Mouse (Mus musculus): ENCODE measurements around the gene Gm9944. TPM values are rescaled to one million over a fixed set of nuclear protein-coding genes. Genes with fewer than 3 reads are reported as not detected.

The Gm9944 gene
- total RNA-seq (2021), result not detected
- long read RNA-seq, experiment 1, result 0 reads
- long read RNA-seq, experiment 2, result 0 reads

DNA sequence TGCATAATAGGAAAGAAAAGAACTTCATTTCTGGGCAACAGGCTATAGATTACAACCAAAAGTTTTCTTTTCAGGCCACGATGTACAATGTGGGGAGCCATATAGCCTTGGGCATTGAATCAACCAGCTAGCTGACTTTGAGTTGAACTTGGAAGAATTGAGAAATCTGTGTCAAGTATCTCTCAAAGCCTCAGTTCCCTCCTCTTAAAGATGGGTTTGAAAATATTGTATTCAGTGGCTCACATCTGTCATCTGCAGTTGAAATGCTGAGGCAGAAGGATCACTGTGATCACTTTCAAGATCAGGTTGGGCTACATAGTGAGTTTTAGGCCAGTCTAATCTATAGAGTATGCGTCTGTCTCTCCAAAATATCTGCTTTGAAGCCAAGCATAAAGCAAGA is at the start of gene Gm9944:
Gene Gm9944 (minus strand): TSS at position 101 of the 400 bp plus-strand sequence.
- no peak for DNase-seq
- intact Hi-C loops (cut with DNase I), result no loop called here

DNA sequence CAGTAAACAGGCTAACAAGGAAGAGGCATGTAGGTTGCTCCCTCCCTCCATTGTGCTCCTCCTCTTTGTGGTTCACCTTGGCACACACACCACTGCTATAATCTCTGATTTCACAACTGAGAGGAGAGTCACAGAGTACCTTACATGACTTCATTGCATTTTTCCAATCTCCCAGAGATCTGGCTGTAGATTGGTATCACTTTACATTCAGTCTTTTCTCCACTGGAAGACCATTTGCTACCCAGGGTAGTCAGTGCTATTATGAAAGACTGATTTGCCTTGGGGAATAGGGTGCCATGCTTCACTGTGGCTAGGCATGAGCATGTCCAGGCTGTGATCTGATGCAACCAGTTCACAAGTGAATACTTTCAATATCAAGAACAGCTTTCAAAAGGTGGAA is 40.2 kb upstream of the Gm9944 start:
- intact Hi-C loops (cut with DNase I), result no loop called here
- no peak for DNase-seq

DNA sequence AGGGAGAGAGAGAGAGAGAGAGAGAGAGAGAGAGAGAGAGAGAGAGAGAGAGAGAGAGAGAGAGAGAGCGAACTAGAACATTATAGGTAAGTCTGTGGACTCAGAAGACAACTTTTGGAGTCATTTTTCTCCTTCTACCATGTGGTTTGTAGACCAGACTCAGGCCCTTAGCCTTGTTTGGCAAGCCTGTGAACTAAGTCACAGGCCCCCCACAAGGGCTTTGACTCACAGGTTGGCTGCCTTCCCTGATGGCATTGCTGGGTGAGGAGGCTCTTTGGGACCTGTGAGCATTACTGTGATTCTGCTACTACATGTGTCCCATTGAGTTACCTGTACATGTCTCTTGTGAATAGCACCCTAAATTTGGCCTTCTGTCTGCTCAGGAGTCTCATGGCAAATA is 15.0 kb upstream of the Gm9944 start:
- intact Hi-C loops (cut with DNase I), result no loop called here
- DNase-seq, result no peak

DNA sequence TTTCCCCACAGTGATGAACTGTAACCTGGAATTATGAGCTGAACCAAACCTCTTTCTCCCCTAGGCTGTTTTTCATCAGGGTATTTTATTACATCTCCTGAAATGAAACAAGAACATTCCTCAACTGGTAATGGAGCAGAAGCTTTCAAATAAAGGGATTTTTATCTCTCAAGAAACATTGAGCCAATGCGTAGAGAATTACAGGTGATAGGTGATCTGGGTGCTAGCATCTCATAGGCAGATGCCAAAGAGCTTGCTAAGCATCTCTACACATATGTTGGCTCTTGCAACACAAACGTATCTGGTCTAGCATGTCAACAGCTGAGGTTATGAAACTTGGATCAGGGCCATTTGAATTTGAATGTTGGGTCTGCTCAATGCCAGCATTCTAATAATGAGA is 12.1 kb upstream of the Gm9944 start:
- intact Hi-C loops (cut with DNase I), result no loop called here
- DNase-seq, result no peak

DNA sequence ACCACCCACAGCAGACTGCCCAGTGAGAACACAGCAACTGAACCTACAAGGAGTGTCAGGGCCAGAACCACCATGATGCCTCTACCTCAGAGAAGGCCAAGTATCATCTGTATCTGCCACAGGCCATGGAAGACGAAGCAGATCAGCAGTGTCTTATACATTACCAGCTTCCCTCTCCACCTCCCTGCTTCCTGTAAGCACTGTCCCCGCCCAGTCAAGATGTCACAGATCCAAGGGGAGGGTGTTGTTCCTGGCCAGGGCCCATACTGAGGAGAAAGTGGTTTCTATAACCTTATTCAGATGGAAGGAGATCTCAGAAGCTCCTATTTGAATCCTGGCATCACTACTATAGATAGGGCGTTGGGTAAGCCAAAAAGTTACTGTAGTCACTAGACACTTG is 10.5 kb upstream of the Gm9944 start, which contains the start of gene Aadacl3:
Gene Aadacl3 (minus strand): TSS at position 101 of the 400 bp plus-strand sequence.
- intact Hi-C loops (cut with DNase I), result no loop called here
- no peak for DNase-seq

DNA sequence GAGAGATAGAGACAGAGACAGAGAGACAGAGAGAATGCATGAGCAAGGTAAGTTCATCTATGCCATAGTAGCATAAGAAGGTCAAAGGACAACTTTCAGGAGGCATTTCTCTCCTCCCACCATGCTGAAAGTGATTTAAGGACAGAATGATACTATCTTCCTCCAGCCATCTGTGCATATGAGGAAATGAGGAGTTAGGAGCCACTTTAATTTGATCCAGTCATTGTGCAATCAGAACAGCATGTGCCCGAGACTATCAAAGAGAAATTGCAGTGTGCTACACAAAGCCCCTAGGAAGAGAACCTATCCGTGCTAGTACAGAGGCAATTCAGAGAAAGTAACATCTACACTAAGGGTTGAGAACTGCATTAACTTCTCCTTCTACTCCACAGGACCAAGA is 4.6 kb downstream of the Gm9944 start:
- intact Hi-C loops (cut with DNase I), result no loop called here
- no peak for DNase-seq

DNA sequence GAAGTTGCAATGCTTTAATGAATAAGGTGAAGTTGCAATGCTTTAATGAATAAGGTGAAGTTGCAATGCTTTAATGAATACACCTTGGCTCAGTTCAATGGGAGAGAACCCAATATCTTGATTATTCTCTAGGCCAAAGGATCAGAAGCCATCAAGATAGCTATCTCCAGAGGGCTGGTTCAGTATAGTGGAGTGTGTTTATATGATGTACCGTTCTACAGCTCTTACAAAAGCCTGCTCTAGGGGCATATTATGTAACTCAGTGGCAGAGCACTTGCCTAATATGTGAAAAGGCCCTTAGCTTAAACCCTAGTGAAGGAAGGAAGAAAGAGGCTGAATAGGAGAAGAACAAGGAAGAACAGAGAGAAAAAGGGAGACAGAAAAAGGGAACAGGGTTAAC is 11.5 kb downstream of the Gm9944 start:
- DNase-seq, result no peak
- intact Hi-C loops (cut with DNase I), result no loop called here

DNA sequence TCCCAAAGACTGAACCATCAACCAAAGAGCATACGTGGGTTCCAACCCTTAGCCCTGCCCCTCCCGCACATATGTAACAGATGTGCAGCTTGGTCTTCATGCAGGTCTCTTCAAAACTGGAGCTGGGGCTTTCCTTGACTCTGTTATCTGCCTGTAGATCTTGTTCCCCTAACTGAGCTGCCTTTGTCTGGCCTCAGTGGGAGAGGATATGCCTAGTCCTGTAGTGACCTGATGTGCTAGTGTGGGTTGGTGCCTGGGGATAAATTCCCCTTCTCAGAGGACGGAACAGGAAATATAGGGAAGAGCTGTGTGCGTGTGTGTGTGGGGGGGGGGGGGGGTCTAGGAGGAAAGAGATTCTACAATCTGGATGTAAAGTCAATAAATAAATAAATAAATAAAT is 12.0 kb downstream of the Gm9944 start:
- DNase-seq, result no peak
- intact Hi-C loops (cut with DNase I), result no loop called here

DNA sequence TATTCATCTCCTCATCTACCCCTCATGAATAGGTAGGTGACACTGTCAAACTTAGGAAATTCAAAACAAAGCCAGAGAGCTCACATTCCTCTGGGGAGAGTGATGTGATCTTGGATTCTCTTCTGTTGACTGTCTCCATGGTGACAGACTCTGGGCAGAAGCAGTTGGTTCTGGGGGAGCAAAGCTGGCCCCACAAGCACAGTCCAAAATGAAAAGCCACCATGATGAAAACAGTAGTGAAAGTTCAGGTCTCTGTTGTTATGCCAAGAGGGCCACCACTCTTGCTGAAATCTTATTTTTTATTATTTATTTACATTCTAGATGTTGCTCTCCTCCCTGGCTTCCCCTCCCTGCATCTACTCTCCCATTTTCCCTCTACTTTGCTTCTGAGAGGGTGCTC is 14.4 kb downstream of the Gm9944 start, which contains the start of gene 1700012P22Rik:
Gene 1700012P22Rik (minus strand): TSS at position 101 of the 400 bp plus-strand sequence.
- DNase-seq, result no peak
- intact Hi-C loops (cut with DNase I), result no loop called here

DNA sequence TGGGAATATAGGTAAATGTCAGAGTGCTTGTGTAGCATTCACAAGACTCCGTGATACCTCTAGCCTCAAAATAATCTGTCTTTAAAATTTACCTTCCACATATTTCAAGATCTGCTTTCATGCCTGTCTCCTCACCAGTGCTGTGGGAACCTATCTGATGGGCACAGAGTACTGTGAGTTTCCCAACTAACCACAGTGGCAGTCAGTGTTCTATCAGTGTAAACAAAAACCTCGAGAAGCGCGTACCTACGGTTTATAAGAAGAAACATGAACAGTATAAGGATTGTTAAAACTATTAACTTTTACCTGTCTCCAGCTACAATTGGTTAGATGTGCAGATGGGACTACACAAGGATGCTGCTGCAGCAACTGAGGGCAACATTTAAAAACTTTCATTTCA is 19.9 kb downstream of the Gm9944 start:
- DNase-seq, result no peak
- intact Hi-C loops (cut with DNase I), result no loop called here

DNA sequence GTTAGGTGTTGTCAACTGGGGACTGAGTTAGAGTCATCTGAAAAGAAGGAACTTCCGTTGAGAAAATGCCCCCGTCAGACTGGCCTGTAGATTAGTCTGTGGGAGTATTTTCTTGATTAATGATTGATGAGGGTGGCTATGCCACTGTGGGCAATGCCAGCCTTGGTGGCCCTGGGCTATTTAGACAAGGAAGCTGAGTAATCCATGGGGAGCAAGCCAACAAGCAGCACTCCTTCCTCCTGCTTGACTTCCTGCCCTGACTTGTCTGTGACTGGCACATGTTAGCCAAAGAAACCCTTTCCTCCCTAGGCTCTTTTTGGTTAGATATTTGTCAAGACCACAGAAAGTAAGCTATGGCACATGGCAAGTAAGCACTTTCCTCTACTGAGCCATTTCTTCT is 22.4 kb downstream of the Gm9944 start:
- DNase-seq, result no peak
- intact Hi-C loops (cut with DNase I), result no loop called here

DNA sequence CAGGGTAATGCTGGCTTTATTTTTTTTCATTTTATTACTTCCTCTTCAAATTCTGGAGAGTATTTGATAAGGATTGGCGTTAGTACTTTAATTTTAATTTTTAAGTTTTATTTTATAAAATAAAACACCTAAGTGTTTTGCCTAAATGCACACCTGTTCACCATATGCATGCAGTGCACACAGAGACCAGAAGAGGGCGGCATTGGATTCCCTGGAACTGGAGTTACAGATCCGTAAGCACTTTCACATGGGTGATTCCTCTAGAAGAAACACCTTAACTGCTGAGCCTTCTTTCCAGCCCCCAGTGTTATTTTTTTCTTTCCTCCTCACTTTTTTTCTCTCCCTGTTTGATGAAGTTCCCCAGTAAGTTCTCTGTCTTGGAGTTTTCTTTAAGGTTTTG is 24.2 kb downstream of the Gm9944 start:
- peak in 1 of 2 experiments; percentile 6 for DNase-seq
- intact Hi-C loops (cut with DNase I), result no loop called here

DNA sequence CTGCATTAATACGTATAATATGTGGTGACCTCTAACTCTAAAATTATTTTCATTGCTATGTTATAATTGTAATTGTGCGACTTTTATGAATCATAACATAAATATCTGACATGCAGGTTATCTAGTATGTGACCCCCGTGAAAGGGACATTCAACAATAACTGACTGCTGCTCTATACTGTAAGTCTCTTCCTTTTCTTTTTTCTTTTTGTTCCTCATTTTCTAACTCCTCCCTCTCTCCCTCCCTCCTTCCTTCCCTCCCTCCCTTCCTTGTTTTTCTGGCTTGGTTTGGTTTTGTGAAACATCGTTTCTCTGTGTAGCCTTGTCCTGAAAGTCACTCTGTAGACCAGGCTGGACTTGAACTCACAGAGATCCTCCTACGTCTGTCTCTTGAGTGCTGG is 28.5 kb downstream of the Gm9944 start:
- intact Hi-C loops (cut with DNase I), result no loop called here
- no peak for DNase-seq

DNA sequence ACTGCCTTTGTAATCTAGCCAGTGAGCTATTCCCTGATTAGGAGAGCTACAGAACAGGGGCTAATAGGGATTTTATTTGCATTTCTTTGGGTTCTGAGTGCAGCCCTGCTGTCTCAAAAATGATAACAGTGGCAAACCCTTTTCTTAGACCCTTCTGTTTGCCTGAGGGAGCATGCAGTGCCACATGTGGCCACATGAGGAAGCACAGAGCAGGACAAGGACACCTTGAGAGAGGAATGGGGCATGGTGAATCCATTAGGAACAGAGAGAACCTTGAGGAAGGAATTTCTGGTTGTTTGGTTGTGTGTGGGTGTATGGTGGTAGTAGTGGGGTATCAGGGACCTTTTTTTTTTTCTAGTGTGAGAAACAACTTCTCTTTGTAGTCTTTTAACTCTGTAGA is 32.5 kb downstream of the Gm9944 start:
- intact Hi-C loops (cut with DNase I), result no loop called here
- no peak for DNase-seq

DNA sequence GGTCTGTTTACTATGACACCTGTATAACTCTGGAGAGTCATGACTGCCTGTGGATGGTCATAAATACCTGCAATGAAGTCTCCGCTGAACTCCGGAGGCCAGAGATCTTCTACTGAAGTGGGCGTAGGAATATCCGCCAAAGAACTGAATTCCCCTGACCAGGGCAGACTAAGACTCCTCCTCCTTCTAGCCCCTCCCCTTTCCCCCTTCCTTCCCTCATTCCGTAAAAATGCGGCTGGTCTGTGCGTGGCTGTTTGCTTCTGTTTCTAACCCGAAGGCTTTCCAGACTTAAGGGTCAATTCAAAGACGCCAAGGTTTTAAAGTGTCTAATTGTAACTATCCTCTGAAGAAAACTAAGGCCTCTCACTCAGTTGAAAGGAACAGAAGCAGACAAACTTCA is 44.8 kb downstream of the Gm9944 start, which contains the start of gene Pramef12:
Gene Pramef12 (minus strand): TSS at position 175 of the 400 bp plus-strand sequence.
- DNase-seq, result no peak
- intact Hi-C loops (cut with DNase I), result no loop called here

DNA sequence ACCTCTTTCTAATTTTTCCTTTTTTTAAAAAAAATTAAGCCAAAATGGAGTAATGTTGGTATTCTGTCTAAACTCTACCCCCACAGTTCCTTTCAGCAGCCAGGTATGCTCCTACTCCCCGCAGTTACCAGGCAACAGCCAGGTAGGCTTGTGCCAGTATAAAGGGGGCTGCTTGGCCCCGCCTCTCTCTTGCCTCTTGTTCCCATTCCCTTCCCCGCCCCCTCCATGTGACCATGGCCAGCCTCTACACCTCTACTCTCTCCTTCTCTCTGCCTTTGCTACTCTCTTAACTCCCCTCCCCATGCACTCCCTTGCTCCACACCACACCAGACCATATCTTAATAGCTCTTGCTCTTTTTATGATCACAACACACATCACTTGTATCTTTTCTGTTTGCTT is 46.9 kb downstream of the Gm9944 start:
- intact Hi-C loops (cut with DNase I), result no loop called here
- DNase-seq, result no peak

DNA sequence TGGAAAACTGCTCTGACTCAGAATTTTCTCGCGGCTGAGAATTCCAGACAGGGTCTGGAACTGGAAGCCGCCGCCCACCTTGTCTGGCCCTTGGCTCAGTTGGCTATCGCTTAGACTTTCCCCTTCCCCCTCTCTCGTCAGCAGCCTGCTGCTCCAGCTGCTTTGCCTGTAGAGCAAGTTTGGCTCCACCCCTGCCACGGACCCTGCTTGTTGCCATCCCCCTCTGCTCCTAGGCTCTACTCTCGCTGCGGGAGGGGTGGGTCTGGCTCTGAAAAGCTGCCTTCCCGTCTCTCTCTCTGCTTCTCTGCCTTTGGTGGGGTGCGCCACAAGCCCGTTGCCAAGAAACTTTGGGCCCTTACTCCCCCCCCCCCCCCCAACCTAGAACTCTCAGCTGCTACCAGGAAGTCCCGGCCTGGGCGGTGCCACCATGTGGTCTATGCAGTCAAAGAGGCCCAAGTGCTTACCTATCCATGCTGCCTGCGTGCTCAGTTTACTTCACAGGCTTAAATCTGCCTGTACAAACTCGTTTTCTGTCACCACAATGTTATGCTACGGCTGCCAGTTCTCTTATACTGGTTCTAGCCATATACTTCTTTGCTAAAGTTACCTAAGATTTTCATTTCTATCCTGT is 48.5 kb downstream of the Gm9944 start:
- intact Hi-C loops (cut with DNase I), result no loop called here
- DNase-seq, result peak; percentile 3 to 30

Other genes starting within 250 kb of the Gm9944 start
- gene C87977, start 240.0 kb downstream of the Gm9944 start, total RNA-seq (2021), result not detected
- gene Pramel5, start 172.8 kb downstream of the Gm9944 start, total RNA-seq (2021), result not detected
- not detected for gene Gm13128, start 123.1 kb downstream of the Gm9944 start, total RNA-seq (2021)
- not detected for gene Gm13119, start 95.4 kb downstream of the Gm9944 start, total RNA-seq (2021)
- not detected for gene Pramef20, start 75.4 kb downstream of the Gm9944 start, total RNA-seq (2021)
- not detected for gene Pramef12, start 44.9 kb downstream of the Gm9944 start, total RNA-seq (2021)
- gene 1700012P22Rik, start 14.5 kb downstream of the Gm9944 start, total RNA-seq (2021), result not detected
- gene Aadacl3, start 10.4 kb upstream of the Gm9944 start, total RNA-seq (2021), result not detected
- not detected for gene 9430007A20Rik, start 66.5 kb upstream of the Gm9944 start, total RNA-seq (2021)
- not detected for gene Gm13124, start 111.8 kb upstream of the Gm9944 start, total RNA-seq (2021)
- not detected for gene Aadacl4, start 160.4 kb upstream of the Gm9944 start, total RNA-seq (2021)
- gene Gm436, start 233.1 kb upstream of the Gm9944 start, total RNA-seq (2021), result not detected